Mouse (Mus musculus) liver, embryonic 15.5 days (tissue): ENCODE results near the gene Ccdc177. TPM values are rescaled to one million over a fixed set of nuclear protein-coding genes. Genes with fewer than 3 reads are reported as not detected.
A peak's percentile ranks its signal among the peaks of the same experiment; 100 is the strongest.
"Not testable (repeated sequence)": the region's sequence is repeated elsewhere in the genome, so short reads cannot be mapped to it uniquely, and the experiment has no call there.

ENCODE experiments used
- ATAC-seq: fragments of 200-750 bp; cut with Nextera tagmentation; 2 replicates; pipeline ENCODE4 v1.8.0; 2017; ENCODE audit warnings: moderate number of reproducible peaks, mild to moderate bottlenecking, moderate library complexity; ENCODE audit not compliant: insufficient read depth
- H3K27ac ChIP-seq: fragments of 300-500 bp; sonication (generic); replicated peaks from 2 replicates; pipeline ENCODE4 v1.5.1; 2015; ENCODE audit warnings: mild to moderate bottlenecking, inconsistent platforms
- H3K27me3 ChIP-seq: fragments of 300-500 bp; sonication (generic); 2 replicates; pipeline ENCODE4 v1.6.1; 2015; ENCODE audit warnings: mild to moderate bottlenecking, inconsistent platforms
- H3K36me3 ChIP-seq: fragments of 300-500 bp; sonication (generic); replicated peaks from 2 replicates; pipeline ENCODE4 v1.6.1; 2015; ENCODE audit warnings: moderate library complexity, mild to moderate bottlenecking, inconsistent platforms
- H3K4me1 ChIP-seq: fragments of 300-500 bp; sonication (generic); replicated peaks from 2 replicates; pipeline ENCODE4 v1.6.1; 2015; ENCODE audit warnings: inconsistent platforms
- H3K4me2 ChIP-seq: fragments of 300-500 bp; sonication (generic); 2 replicates; pipeline ENCODE4 v1.6.1; 2015; ENCODE audit warnings: moderate library complexity, mild to moderate bottlenecking, inconsistent platforms
- H3K4me3 ChIP-seq: fragments of 300-500 bp; sonication (generic); replicated peaks from 2 replicates; pipeline ENCODE4 v1.5.1; 2015; ENCODE audit warnings: mild to moderate bottlenecking, inconsistent platforms
- H3K9ac ChIP-seq: fragments of 300-500 bp; sonication (generic); 2 replicates; pipeline ENCODE4 v1.6.1; 2015; ENCODE audit warnings: moderate library complexity, mild to moderate bottlenecking, inconsistent platforms
- H3K9me3 ChIP-seq: fragments of 300-500 bp; sonication (generic); replicated peaks from 2 replicates; pipeline ENCODE4 v1.6.1; 2016; ENCODE audit warnings: inconsistent platforms
- WGBS: fragments of 180-500 bp; shearing (Covaris S2); methylation state at CpG from one replicate; pipeline ENCODE4 v1.1.7; 2015; ENCODE audit warnings: mixed read lengths; ENCODE audit not compliant: insufficient replicate concordance; 5-methylcytosine and 5-hydroxymethylcytosine counted together
- polyA plus RNA-seq: library from polyadenylated mRNA; unstranded; fragments of >200 nt; fragmentation: Nextera tagmentation; extraction: Ambion mirVana; gene quantifications from 2 replicates; pipeline ENCODE4 v1.2.1, GENCODE M21; 2015

Ccdc177 gene
- polyA plus RNA-seq, 1 experiment from 2014 or later: not detected

DNA sequence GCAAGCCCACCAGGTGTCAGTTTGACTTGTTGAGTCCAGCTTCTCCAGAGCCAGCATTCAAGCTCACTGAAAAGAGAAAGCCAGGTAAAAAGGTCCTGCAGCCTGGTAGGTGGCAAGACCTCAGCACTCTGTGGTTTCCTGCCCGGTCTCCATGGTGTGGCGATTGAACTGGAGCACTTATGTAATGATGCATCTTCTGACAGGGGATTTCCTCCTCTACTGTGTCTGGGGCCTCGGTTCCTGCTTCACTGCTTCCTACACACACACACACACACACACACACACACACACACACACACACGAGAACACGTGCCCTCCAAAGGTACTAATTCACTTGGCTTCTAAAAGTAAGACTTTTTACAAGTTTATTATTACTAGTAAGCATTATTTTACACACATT, 32.4 kb upstream of the Ccdc177 start:
- Histone ChIP-seq H3K4me2 (peak overlapping the region; percentile 65), H3K4me3 (peak overlapping the region; percentile 97), H3K9ac (peak overlapping the region; percentile 32; the same call in 1 of the 2 replicates), H3K27me3 (no peaks in the 10 kb centered on the region), H3K9me3 (no peaks in the 10 kb centered on the region), H3K4me1 (peaks cover 65% of the 10 kb centered on the region), H3K36me3 (peaks cover 20% of the 10 kb centered on the region; the same call in 1 of the 2 replicates), H3K27ac (peak overlapping the region; percentile 98)
- WGBS: 21% methylated on average over 5 of the region's 5 CpGs
- no peak for ATAC-seq

DNA sequence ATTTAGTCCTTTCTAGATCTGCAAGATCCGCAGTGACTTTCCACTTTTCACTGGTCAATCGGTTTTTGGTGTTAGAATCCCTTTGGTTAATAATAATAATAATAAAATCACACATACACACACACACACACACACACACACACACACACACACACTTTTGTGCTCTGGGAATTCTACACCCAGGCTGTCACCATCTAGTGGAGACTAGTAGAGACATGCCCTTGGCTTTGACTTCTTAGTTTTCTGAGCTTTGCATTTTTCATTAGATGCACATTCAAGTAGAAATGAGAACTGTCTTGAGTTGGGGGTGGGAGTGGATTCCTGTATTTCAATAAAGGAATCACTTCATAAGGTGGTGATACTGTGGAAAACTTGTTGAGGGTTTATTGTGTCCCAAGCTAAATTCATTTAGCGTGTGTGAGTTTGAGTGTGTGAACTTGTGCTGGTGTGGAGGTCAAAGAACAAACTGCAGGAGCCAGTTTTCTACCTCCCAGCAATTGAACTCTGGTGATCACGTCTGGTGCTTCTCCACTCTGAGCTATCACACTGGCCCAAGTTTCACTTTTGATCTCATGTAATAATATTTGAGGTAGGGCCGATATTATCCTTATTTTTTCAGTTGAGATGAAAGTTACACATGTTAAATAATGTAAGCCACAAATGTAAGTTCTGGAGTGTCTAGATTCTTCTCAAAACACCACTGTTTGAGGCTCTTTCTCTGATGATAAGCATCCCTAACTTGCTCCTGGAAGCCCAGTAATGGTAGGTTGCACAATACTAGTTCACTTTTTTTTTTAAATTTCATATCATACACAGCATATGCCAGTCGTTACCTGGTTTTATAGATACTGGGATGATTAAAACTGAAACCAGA, 31.3 kb upstream of the Ccdc177 start:
- Histone ChIP-seq H3K4me2 (peak overlapping the region; percentile 65), H3K9me3 (no peaks in the 10 kb centered on the region), H3K9ac (peak overlapping the region; percentile 99), H3K4me3 (peak overlapping the region; percentile 97), H3K36me3 (peaks cover 20% of the 10 kb centered on the region; the same call in 1 of the 2 replicates), H3K4me1 (peaks cover 74% of the 10 kb centered on the region), H3K27ac (peak overlapping the region; percentile 98), H3K27me3 (no peaks in the 10 kb centered on the region)
- WGBS: 7% methylated on average over 6 of the region's 6 CpGs
- no peak for ATAC-seq

DNA sequence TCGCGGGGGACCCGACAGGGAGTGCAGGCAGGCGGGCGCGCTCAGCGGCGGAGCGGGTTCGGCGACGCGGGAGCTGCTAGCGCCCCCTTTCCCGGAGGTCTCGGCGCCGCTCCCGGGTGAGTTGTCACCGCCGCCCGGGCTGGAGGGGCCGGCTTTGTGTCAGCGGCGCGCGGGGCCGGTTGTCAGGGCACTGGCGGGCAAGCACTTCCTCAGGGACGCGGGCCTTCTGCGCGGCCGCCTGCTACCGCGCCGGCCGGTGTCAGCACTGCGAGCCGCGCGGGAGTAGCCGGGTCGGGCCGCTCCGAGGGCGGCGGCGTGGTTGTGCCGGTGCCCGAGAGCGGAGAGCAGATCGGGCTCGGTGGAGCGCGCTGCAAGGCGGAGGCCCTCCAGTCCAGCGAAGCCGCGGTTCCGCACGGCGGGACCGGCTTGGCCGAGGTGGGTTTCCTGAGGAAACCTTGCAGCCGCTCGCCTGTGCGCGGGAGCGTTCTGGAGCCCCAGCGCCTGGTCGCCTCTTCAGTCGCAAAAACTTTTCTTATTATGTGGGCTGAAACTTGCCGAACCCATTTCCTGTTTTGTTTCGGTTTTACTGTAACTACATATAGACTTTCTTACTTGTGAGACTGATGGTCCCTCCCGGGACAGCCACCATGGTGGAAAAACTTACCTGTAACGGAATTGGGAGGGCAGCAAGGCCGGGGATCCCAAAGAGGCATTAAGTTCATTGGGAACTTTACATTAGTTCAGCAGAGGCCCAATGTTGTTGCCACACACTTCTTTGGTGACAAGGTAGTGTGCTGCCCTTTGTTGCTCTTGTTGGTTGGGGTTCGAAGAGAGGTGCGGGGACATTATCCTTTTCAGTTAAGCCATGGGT, 30.4 kb upstream of the Ccdc177 start:
- ATAC-seq: peak; percentile 71
- H3K4me3 ChIP-seq: peak overlapping the region; percentile 97
- H3K4me1 ChIP-seq: peaks cover 79% of the 10 kb centered on the region

DNA sequence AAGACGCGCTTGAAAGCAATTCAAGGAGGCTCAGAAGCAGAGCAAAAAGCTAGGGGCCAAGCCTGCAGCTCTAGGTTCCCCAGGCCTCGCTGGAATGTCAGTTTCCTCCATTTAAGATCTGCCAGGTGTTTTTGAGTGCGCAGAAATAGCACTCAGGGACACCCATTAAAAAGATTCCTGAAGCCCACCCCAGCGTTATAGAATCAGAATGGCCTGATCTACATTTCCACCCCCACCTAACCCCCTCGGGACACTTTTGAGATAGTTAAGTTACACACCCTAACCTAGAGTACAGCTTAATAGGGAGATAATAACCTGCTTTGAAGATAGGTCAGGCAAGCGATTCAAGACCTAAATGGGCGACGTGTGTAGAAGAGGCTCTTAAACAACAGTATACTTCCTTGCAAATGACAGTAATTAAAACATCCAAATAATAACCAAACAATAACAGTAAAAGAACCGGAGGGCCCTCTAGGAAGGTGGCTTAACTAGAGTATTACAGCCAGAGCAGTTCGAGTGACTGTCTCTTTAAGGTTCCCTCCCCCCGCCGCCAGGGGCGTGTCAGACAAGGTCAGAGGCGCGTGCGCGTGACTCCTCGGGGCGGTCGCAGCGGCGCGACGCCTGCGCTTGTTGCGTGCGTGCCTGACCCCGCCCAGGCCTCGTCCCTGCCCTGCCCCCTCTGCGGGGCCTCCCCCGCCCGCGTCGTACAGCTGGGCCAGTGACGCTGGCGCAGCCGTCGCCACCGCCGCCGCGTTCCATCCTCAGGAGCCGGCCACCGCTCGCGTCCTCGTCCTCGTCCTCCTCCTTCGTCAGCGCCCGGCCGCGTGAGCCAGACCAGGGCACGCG, 29.6 kb upstream of the Ccdc177 start, which contains the start of gene Susd6:
TSS of gene Susd6 (plus strand) at position 662 of the 846 bp plus-strand sequence.
- 4% methylated on average over 56 of the region's 56 CpGs for WGBS
- H3K4me3 ChIP-seq: peak within 1 kb of the TSS; percentile 97
- peak within 1 kb of the TSS; percentile 99 for H3K9ac ChIP-seq
- no peaks in the 10 kb centered on the region for H3K27me3 ChIP-seq
- H3K9me3 ChIP-seq: no peaks in the 10 kb centered on the region
- H3K4me2 ChIP-seq: peak within 1 kb of the TSS; percentile 65
- H3K4me1 ChIP-seq: peaks cover 79% of the 10 kb centered on the region
- peak within 1 kb of the TSS; percentile 98 for H3K27ac ChIP-seq
- ATAC-seq: peak; percentile 97
- peaks cover 12% of the 10 kb centered on the region; the same call in 1 of the 2 replicates for H3K36me3 ChIP-seq

More for the DNA sequence above, 30.4 kb upstream of the Ccdc177 start:
- Histone ChIP-seq H3K4me2 (peak overlapping the region; percentile 65), H3K9me3 (no peaks in the 10 kb centered on the region), H3K36me3 (peaks cover 16% of the 10 kb centered on the region; the same call in 1 of the 2 replicates), H3K27me3 (no peaks in the 10 kb centered on the region), H3K27ac (peak overlapping the region; percentile 98), H3K9ac (peak overlapping the region; percentile 99)
- WGBS: under 1% methylated on average over 80 of the region's 80 CpGs

GRCm38 (mm10) chr12:80789276-80789675, 28.8 kb upstream of the Ccdc177 start:
- not testable (repeated sequence) for H3K9ac ChIP-seq, H3K9me3 ChIP-seq, ATAC-seq, H3K27me3 ChIP-seq, H3K4me3 ChIP-seq, H3K36me3 ChIP-seq
- Histone ChIP-seq H3K27ac (peak overlapping the region; percentile 98), H3K4me1 (peaks cover 78% of the 10 kb centered on the region), H3K4me2 (peak overlapping the region; percentile 65)
- WGBS: 68% methylated on average over 4 of the region's 4 CpGs

DNA sequence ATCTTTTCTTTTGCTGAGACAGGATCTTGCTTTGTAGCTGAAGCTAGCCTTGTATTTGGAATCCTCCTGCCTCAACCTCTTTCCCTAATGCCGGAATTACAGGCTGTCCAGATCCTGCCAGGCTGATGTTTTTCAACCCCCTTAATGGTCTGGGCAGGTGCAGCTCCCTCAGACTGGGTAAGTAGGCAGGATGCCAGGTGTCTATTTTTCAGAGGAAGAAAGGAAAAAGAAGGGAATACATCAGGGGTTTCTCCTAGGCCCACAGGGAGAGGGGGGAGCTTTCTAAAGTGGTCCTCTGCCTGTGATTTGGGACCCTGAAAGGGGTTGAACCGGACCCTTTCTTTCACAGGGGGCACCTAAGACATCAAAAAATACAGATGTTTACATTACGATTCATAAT, 27.7 kb upstream of the Ccdc177 start:
- H3K4me1 ChIP-seq: peaks cover 76% of the 10 kb centered on the region

DNA sequence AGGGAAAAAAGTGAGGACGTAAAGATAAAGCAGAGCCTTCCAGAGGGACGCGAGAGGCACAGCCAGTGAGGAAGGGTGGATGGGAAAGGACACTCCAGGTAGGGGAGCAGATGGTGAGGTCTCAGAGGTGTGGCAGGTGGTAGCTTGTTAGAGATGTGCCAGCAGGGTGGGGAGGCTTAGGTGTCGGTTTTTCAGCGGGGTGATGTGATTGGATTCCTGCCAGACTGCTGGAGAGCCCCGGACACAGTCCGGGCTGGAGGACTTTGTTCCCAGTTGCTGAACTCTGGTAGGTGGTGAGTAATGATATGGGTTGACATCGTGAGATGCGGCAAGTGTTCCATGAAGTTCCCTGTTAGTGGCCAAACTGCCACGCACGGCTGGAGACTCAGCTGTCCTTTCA, 27.1 kb upstream of the Ccdc177 start:
- Histone ChIP-seq H3K9me3 (no peaks in the 10 kb centered on the region), H3K27me3 (no peaks in the 10 kb centered on the region), H3K4me1 (peaks cover 73% of the 10 kb centered on the region), H3K4me3 (no peak overlapping the region), H3K4me2 (peak overlapping the region; percentile 19), H3K9ac (no peak overlapping the region), H3K27ac (peak overlapping the region; percentile 48; the same call in 1 of the 2 replicates), H3K36me3 (peaks cover under 1% of the 10 kb centered on the region; the same call in 1 of the 2 replicates)
- ATAC-seq: no peak
- WGBS: 56% methylated on average over 11 of the region's 11 CpGs

More for the DNA sequence above, 27.7 kb upstream of the Ccdc177 start:
- WGBS: 73% methylated on average over 3 of the region's 3 CpGs
- no peaks in the 10 kb centered on the region for H3K27me3 ChIP-seq
- H3K4me2 ChIP-seq: peak overlapping the region; percentile 19; the same call in 1 of the 2 replicates
- no peaks in the 10 kb centered on the region for H3K9me3 ChIP-seq
- H3K4me3 ChIP-seq: no peak overlapping the region
- H3K9ac ChIP-seq: no peak overlapping the region
- ATAC-seq: no peak
- peak overlapping the region; percentile 48 for H3K27ac ChIP-seq
- H3K36me3 ChIP-seq: peaks cover 7% of the 10 kb centered on the region; the same call in 1 of the 2 replicates

- WGBS: 33% methylated on average over 1 of the region's 1 CpGs
- ATAC-seq: no peak
- Histone ChIP-seq H3K27me3 (no peaks in the 10 kb centered on the region), H3K27ac (no peak overlapping the region; the same call in 1 of the 2 replicates), H3K4me3 (no peak overlapping the region), H3K4me2 (no peak overlapping the region), H3K36me3 (no peaks in the 10 kb centered on the region), H3K9me3 (no peaks in the 10 kb centered on the region), H3K4me1 (peaks cover 63% of the 10 kb centered on the region), H3K9ac (no peak overlapping the region)
These were observed 26.1 kb upstream of the Ccdc177 start for GRCm38 (mm10) chr12:80786591-80786990.

- no peak for ATAC-seq
- 77% methylated on average over 4 of the region's 4 CpGs for WGBS
- no peak overlapping the region for H3K4me3 ChIP-seq
- H3K27ac ChIP-seq: peak overlapping the region; percentile 49
- no peaks in the 10 kb centered on the region for H3K9me3 ChIP-seq
- no peak overlapping the region for H3K4me2 ChIP-seq
- peaks cover 62% of the 10 kb centered on the region for H3K4me1 ChIP-seq
- H3K36me3 ChIP-seq: no peaks in the 10 kb centered on the region
- H3K9ac ChIP-seq: no peak overlapping the region
- no peaks in the 10 kb centered on the region for H3K27me3 ChIP-seq
These were observed 25.1 kb upstream of the Ccdc177 start for GRCm38 (mm10) chr12:80785597-80785996.

GRCm38 (mm10) chr12:80785005-80785404, 24.5 kb upstream of the Ccdc177 start:
- Histone ChIP-seq H3K4me3 (no peak overlapping the region), H3K4me2 (no peak overlapping the region), H3K4me1 (peaks cover 64% of the 10 kb centered on the region), H3K9me3 (no peaks in the 10 kb centered on the region), H3K27ac (no peak overlapping the region), H3K27me3 (no peaks in the 10 kb centered on the region), H3K36me3 (no peaks in the 10 kb centered on the region), H3K9ac (no peak overlapping the region)
- WGBS: 25% methylated on average over 5 of the region's 5 CpGs
- no peak for ATAC-seq
